Mouse (Mus musculus) MEL (cell line): ENCODE measurements around the gene Mier2. TPM values are rescaled to one million over a fixed set of nuclear protein-coding genes. Genes with fewer than 3 reads are reported as not detected.

Experiments
- DNase-seq: peaks from one replicate; pipeline ENCODE4 v3.0.0; 2011; ENCODE audit warnings: low read depth, low spot score
- H3K27ac ChIP-seq: 2 replicates; pipeline ENCODE4 v1.5.1; 2012; ENCODE audit warnings: low read depth, mild to moderate bottlenecking, control low read depth, low read length, moderate library complexity; ENCODE audit not compliant: control insufficient read depth
- H3K27me3 ChIP-seq, 2 experiments: fragments of 150-350 bp in 1 of 2; sonication (generic) in 1 of 2; 2 replicates each; pipeline ENCODE4 v1.6.1; 2012; ENCODE audit warnings: low read length in 2 of 2, mild to moderate bottlenecking in 2 of 2, improper control_type of control experiment in 1 of 2, moderate library complexity in 1 of 2; ENCODE audit not compliant: insufficient read depth in 2 of 2, control insufficient read depth in 1 of 2
- H3K36me3 ChIP-seq, 2 experiments: 2 replicates each; pipeline ENCODE4 v1.6.1; 2012 to 2014; ENCODE audit warnings: low read length in 2 of 2, improper control_type of control experiment in 1 of 2, inconsistent platforms in 1 of 2, mild to moderate bottlenecking in 1 of 2; ENCODE audit not compliant: insufficient read depth in 2 of 2, control insufficient read depth in 1 of 2
- H3K4me1 ChIP-seq, 2 experiments: fragments of 150-350 bp in 1 of 2; sonication (generic) in 1 of 2; 2 replicates each; pipeline ENCODE4 v1.6.1; 2012; ENCODE audit warnings: low read length in 2 of 2, improper control_type of control experiment in 1 of 2, mild to moderate bottlenecking in 1 of 2; ENCODE audit not compliant: insufficient read depth in 2 of 2, control insufficient read depth in 1 of 2
- H3K4me3 ChIP-seq, 2 experiments: fragments of 150-350 bp in 1 of 2; sonication (generic) in 1 of 2; 2 replicates each; pipeline ENCODE4 v1.5.1; 2012; ENCODE audit warnings: low read depth in 2 of 2, low read length in 2 of 2, mild to moderate bottlenecking in 2 of 2, moderate library complexity in 2 of 2, control low read depth in 1 of 2, improper control_type of control experiment in 1 of 2; ENCODE audit not compliant: control insufficient read depth in 1 of 2, insufficient read depth in 1 of 2
- H3K79me2 ChIP-seq: 2 replicates; pipeline ENCODE4 v1.6.1; 2012; ENCODE audit warnings: mild to moderate bottlenecking, low read length, moderate library complexity; ENCODE audit not compliant: control insufficient read depth, poor library complexity, insufficient read depth
- H3K9ac ChIP-seq: 2 replicates; pipeline ENCODE4 v1.6.1; 2012; ENCODE audit warnings: low read depth, mild to moderate bottlenecking, control low read depth, low read length, moderate library complexity; ENCODE audit not compliant: control insufficient read depth, poor library complexity, severe bottlenecking
- H3K9me3 ChIP-seq: fragments of 150-350 bp; sonication (generic); replicated peaks from 2 replicates; pipeline ENCODE4 v1.6.1; 2012; ENCODE audit warnings: mild to moderate bottlenecking, low read length, improper control_type of control experiment, moderate library complexity; ENCODE audit not compliant: insufficient read depth
- BHLHE40 ChIP-seq: IDR thresholded peaks from 2 replicates; pipeline ENCODE4 v1.6.1; 2012; ENCODE audit warnings: low read depth, mild to moderate bottlenecking, inconsistent platforms, low read length, improper control_type of control experiment, borderline replicate concordance
- CTCF ChIP-seq, 3 experiments: IDR thresholded peaks in 2 of 3; conservative IDR thresholded peaks in 1 of 3; 2 replicates each; pipeline ENCODE4 v1.5.1; 2011 to 2012; ENCODE audit warnings: low read length in 3 of 3, low read depth in 2 of 3, mild to moderate bottlenecking in 2 of 3, improper control_type of control experiment in 1 of 3, inconsistent platforms in 1 of 3, mixed read lengths in 1 of 3, moderate library complexity in 1 of 3; ENCODE audit not compliant: control insufficient read depth in 1 of 3, insufficient read depth in 1 of 3, poor library complexity in 1 of 3, severe bottlenecking in 1 of 3
- E2F4 ChIP-seq: IDR thresholded peaks from 2 replicates; pipeline ENCODE4 v1.6.1; 2011; ENCODE audit warnings: low read depth, low read length, improper control_type of control experiment, borderline replicate concordance
- ELF1 ChIP-seq: IDR thresholded peaks from 2 replicates; pipeline ENCODE4 v1.6.1; 2014; ENCODE audit warnings: low read depth, mild to moderate bottlenecking, inconsistent platforms, low read length, improper control_type of control experiment, moderate library complexity
- ETS1 ChIP-seq: IDR thresholded peaks from 2 replicates; pipeline ENCODE4 v1.6.1; 2012; ENCODE audit warnings: low read depth, mild to moderate bottlenecking, inconsistent platforms, low read length, improper control_type of control experiment, moderate library complexity
- GABPA ChIP-seq: IDR thresholded peaks from 2 replicates; pipeline ENCODE4 v1.6.1; 2012; ENCODE audit warnings: low read depth, mild to moderate bottlenecking, inconsistent platforms, low read length, improper control_type of control experiment, moderate library complexity
- HCFC1 ChIP-seq: IDR thresholded peaks from 2 replicates; pipeline ENCODE4 v1.6.1; 2012; ENCODE audit warnings: low read depth, mild to moderate bottlenecking, inconsistent platforms, low read length, improper control_type of control experiment, moderate library complexity
- JUND ChIP-seq: IDR thresholded peaks from 2 replicates; pipeline ENCODE4 v1.6.1; 2011; ENCODE audit warnings: low read depth, mild to moderate bottlenecking, improper control_type of control experiment, low read length
- KAT2A ChIP-seq: conservative IDR thresholded peaks from 2 replicates; pipeline ENCODE4 v1.6.1; 2012; ENCODE audit warnings: low read depth, low read length, improper control_type of control experiment, inconsistent platforms
- MAX ChIP-seq: IDR thresholded peaks from 2 replicates; pipeline ENCODE4 v1.6.1; 2011; ENCODE audit warnings: low read length, improper control_type of control experiment
- MAZ ChIP-seq: IDR thresholded peaks from 2 replicates; pipeline ENCODE4 v1.6.1; 2012; ENCODE audit warnings: low read depth, mild to moderate bottlenecking, inconsistent platforms, low read length, improper control_type of control experiment
- MXI1 ChIP-seq: IDR thresholded peaks from 2 replicates; pipeline ENCODE4 v1.6.1; 2011; ENCODE audit warnings: mild to moderate bottlenecking, low read depth, low read length, improper control_type of control experiment
- MYB ChIP-seq: IDR thresholded peaks from 2 replicates; pipeline ENCODE4 v1.6.1; 2011; ENCODE audit warnings: mild to moderate bottlenecking, low read depth, low read length, improper control_type of control experiment
- MYC ChIP-seq: IDR thresholded peaks from 2 replicates; pipeline ENCODE4 v1.6.1; 2011; ENCODE audit warnings: low read depth, mild to moderate bottlenecking, low read length, improper control_type of control experiment, moderate library complexity
- NELFE ChIP-seq: IDR thresholded peaks from 2 replicates; pipeline ENCODE4 v1.6.1; 2011; ENCODE audit warnings: low read depth, low read length, improper control_type of control experiment
- NRF1 ChIP-seq: IDR thresholded peaks from 2 replicates; pipeline ENCODE4 v1.6.1; 2014; ENCODE audit warnings: low read depth, mild to moderate bottlenecking, inconsistent platforms, low read length, improper control_type of control experiment, moderate library complexity; ENCODE audit not compliant: poor library complexity, insufficient read depth, severe bottlenecking
- POLR2A ChIP-seq, 2 experiments: IDR thresholded peaks; 2 replicates each; pipeline ENCODE4 v1.6.1; 2011 to 2012; ENCODE audit warnings: low read length in 2 of 2, mild to moderate bottlenecking in 2 of 2, control low read depth in 1 of 2, improper control_type of control experiment in 1 of 2, low read depth in 1 of 2, moderate library complexity in 1 of 2; ENCODE audit not compliant: control insufficient read depth in 1 of 2, insufficient read depth in 1 of 2, poor library complexity in 1 of 2
- POLR2AphosphoS5 ChIP-seq: IDR thresholded peaks from 2 replicates; pipeline ENCODE4 v1.6.1; 2012; ENCODE audit warnings: low read depth, borderline replicate concordance, mild to moderate bottlenecking, inconsistent platforms, low read length, moderate library complexity, mixed read lengths
- RAD21 ChIP-seq: IDR thresholded peaks from 2 replicates; pipeline ENCODE4 v1.6.1; 2011; ENCODE audit warnings: mild to moderate bottlenecking, low read depth, low read length, improper control_type of control experiment
- RCOR1 ChIP-seq: IDR thresholded peaks from 2 replicates; pipeline ENCODE4 v1.6.1; 2012; ENCODE audit warnings: low read depth, mild to moderate bottlenecking, inconsistent platforms, low read length, improper control_type of control experiment
- SIN3A ChIP-seq: IDR thresholded peaks from 2 replicates; pipeline ENCODE4 v1.6.1; 2012; ENCODE audit warnings: low read length, improper control_type of control experiment, inconsistent platforms
- TCF12 ChIP-seq: IDR thresholded peaks from 2 replicates; pipeline ENCODE4 v1.6.1; 2014; ENCODE audit warnings: low read depth, mild to moderate bottlenecking, inconsistent platforms, low read length, improper control_type of control experiment, moderate library complexity
- USF1 ChIP-seq: IDR thresholded peaks from 2 replicates; pipeline ENCODE4 v1.6.1; 2014; ENCODE audit warnings: low read depth, mild to moderate bottlenecking, inconsistent platforms, low read length, improper control_type of control experiment, moderate library complexity
- ZKSCAN1 ChIP-seq: IDR thresholded peaks from 2 replicates; pipeline ENCODE4 v1.6.1; 2012; ENCODE audit warnings: low read depth, mild to moderate bottlenecking, inconsistent platforms, low read length, improper control_type of control experiment, moderate library complexity
- ZMIZ1 ChIP-seq: IDR thresholded peaks from 2 replicates; pipeline ENCODE4 v1.6.1; 2012; ENCODE audit warnings: low read depth, mild to moderate bottlenecking, inconsistent platforms, low read length, improper control_type of control experiment, moderate library complexity
- polyA plus RNA-seq, 2 experiments: library from polyadenylated mRNA; stranded (reverse) in 1 of 2; unstranded in 1 of 2; fragments of >175 nt in 1 of 2; fragments of >200 nt in 1 of 2; gene quantifications; 2 replicates each; pipeline versions ENCODE4 v1.2.1 to v1.2.4; 2012; ENCODE audit warnings: low replicate concordance in 2 of 2, low read depth in 1 of 2; ENCODE audit not compliant: insufficient read length in 2 of 2, insufficient read depth in 1 of 2, missing spikeins in 1 of 2
- total RNA-seq: library from RNA; depleted of rRNA; stranded (reverse); fragments of 300-350 nt; gene quantifications from 2 replicates; pipeline ENCODE4 v1.2.3, GENCODE M21; 2012

Mier2 gene
- total and polyA plus RNA-seq, 3 experiments, result 24.8 to 36.2 TPM; not detected in 1

DNA sequence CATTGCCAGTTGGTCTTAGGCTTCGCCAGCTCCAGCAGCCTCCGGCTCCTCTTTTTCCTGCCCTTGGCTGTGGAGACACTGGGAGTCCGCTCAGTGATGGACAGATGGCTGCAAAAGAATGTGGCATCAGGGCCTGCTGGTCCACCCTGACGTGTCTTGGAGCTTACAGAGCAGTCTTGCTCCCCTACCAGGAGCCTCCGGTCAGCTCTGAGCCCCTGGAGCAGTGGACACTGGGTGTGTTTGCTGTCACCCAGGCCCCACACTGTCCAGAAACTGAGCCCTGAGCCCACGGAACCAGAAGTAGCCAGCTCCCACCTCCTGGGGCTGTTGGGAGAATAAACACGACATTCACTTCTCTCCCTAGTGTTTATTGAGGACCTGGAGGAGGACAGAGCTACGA, 31.2 kb upstream of the Mier2 start:
- no peak for DNase-seq
- no peaks in the 10 kb centered on the region for H3K79me2 ChIP-seq
- no peak overlapping the region for H3K4me3 ChIP-seq
- no peak for TF ChIP-seq POLR2AphosphoS5
- no peak for TF ChIP-seq RAD21
- TF ChIP-seq POLR2A (IDR thresholded peaks at IDR 0.05; ENCODE audit: control insufficient read depth in 1 of 2, insufficient read depth in 1 of 2, low read depth in 1 of 2, low read length in 2 of 2, poor library complexity in 1 of 2), result no peak
- TF ChIP-seq USF1, result no peak
- TF ChIP-seq ELF1, result no peak
- no peak for TF ChIP-seq MYC
- TF ChIP-seq HCFC1, result no peak
- TF ChIP-seq MAZ, result no peak
- TF ChIP-seq MXI1, result no peak
- TF ChIP-seq ZMIZ1, result no peak
- no peak for TF ChIP-seq MYB
- no peak for TF ChIP-seq RCOR1
- H3K9ac ChIP-seq, result no peak overlapping the region
- peaks cover 0 to 5% of the 10 kb centered on the region in 2 experiments; a peak in 2 of 4 replicates for H3K36me3 ChIP-seq
- no peaks in the 10 kb centered on the region for H3K9me3 ChIP-seq
- H3K4me1 ChIP-seq, result peaks cover 3 to 15% of the 10 kb centered on the region in 2 experiments
- no peak overlapping the region for H3K27ac ChIP-seq
- H3K27me3 ChIP-seq, result no peaks in the 10 kb centered on the region

DNA sequence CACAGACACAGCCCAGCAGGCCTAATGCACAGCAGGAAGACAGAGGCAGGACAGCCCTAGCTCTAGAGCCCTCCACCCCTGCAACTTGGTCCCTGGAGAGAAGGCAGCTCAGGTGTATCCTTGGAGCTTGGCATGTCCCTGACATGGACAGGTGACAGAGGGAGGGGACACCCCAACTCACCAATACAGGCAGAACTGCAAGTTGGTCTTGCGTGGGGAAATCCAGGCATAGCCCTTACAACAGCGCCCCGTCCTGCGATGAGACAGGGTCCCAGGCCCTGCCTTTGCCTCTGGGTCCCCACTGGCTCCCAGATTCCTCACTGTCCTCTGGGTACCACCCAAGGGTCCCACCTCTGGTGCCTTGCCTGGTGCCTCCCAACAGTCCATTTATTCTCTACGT, 30.7 kb upstream of the Mier2 start:
- Histone ChIP-seq H3K27me3 (no peaks in the 10 kb centered on the region), H3K36me3 (peaks cover 0 to 5% of the 10 kb centered on the region in 2 experiments; a peak in 2 of 4 replicates), H3K4me3 (no peak overlapping the region), H3K79me2 (no peaks in the 10 kb centered on the region), H3K9me3 (no peaks in the 10 kb centered on the region), H3K9ac (no peak overlapping the region), H3K4me1 (peaks cover 3 to 15% of the 10 kb centered on the region in 2 experiments), H3K27ac (no peak overlapping the region)
- TF ChIP-seq GABPA (no peak), SIN3A (no peak), ZKSCAN1 (no peak), E2F4 (no peak), MYC (no peak), JUND (no peak), TCF12 (no peak), NELFE (no peak), CTCF (IDR thresholded peaks at IDR 0.05 in 2 of 3, conservative IDR thresholded peaks at IDR 0.05 in 1 of 3; ENCODE audit: control insufficient read depth in 1 of 3, insufficient read depth in 1 of 3, low read depth in 2 of 3, low read length in 3 of 3, poor library complexity in 1 of 3, severe bottlenecking in 1 of 3) (no peak), BHLHE40 (no peak), KAT2A (no peak), NRF1 (no peak), ETS1 (no peak), MAX (no peak), USF1 (no peak)
- DNase-seq, result no peak
